Mouse (Mus musculus) layer of hippocampus, adult 2 months (tissue): Measurements from ENCODE around the gene Mmp17. TPM values are rescaled to one million over a fixed set of nuclear protein-coding genes. Genes with fewer than 3 reads are reported as not detected.

Experiments
- DNase-seq, 2 experiments: peaks; one replicate each; pipeline ENCODE4 v3.0.0; 2022; ENCODE audit warnings: low spot score in 2 of 2
- H3K27ac ChIP-seq: fragments of 200-600 bp; 2 replicates; pipeline ENCODE4 v1.8.1; 2022
- H3K4me3 ChIP-seq: fragments of 200-600 bp; 2 replicates; pipeline ENCODE4 v1.8.1; 2022; ENCODE audit warnings: mild to moderate bottlenecking
- CTCF ChIP-seq: fragments of 200-600 bp; conservative IDR thresholded peaks from 2 replicates; pipeline ENCODE4 v1.8.1; 2022; ENCODE audit warnings: antibody characterized with exemption, mild to moderate bottlenecking, moderate library complexity
- total RNA-seq, 2 experiments: library from RNA; stranded (reverse); gene quantifications; 2 replicates each; pipeline ENCODE4 v1.2.3; 2021

The Mmp17 gene
- total RNA-seq, 2 experiments from 2014 or later = 126 to 133 TPM

DNA sequence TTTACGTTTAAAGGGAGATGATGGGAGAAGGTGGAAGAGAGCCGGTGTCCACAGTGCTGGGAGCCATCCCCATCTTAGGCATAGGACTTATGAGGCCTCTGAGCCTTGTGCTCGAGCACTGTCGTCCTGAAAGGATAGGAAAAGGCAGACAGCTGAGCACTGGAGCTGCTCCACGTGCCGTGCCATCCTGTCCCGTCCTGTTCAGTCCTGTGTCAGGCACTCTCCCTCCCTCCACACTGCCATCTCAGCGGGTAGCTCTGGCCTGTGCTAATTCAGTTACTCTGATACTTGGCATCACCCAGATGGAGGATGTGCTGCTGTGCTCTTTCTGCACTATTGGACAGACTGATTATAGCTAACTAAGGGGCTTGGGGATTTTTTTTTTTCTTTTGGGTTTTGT lies 21.6 kb upstream of the Mmp17 start:
- Histone ChIP-seq H3K27ac (peak overlapping the region; percentile 87; the same call in 1 of the 2 replicates), H3K4me3 (no peak overlapping the region)
- TF ChIP-seq CTCF = no peak
- no peak for DNase-seq

DNA sequence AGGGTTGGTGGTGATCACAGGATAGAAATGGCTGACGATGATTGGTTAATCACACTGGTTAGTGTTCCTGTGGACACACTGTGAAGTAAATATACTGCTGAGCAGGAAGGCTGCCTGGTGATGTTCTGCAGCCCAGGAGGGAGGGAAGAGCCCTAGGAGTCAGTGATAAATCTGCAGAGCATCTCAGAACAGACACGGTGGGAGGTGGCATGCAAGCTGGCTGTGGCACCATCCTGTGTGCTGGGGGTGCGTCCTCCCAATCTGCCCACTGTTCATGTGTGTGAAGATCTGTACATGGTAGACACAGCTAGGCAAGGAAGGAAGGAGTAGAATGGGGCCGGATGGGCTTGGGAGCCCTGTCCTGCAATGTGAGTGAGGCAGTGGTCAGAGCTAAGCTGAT lies 15.4 kb upstream of the Mmp17 start:
- H3K27ac ChIP-seq = peak overlapping the region; percentile 84
- H3K4me3 ChIP-seq = no peak overlapping the region
- no peak for TF ChIP-seq CTCF
- peak; percentile 38 to 51 for DNase-seq

DNA sequence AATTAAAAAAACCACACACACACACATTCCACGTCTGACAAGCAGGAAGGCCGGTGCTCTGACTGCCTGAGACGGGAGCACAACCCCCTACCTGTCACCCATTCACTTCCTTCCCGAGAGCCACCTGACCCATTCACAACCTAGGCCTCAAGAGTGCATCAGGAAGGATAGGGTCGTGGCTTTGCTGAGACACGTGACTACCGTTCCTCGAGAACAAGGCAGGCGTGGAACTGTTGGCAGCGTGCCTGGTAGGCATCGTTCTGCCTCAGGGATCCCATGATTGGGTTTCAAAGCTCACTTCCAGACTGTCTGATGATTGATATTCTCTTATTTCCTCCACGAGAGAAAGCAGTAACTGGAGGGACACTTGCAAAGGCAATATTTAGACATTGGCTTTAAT lies 5.8 kb upstream of the Mmp17 start:
- no peak for DNase-seq
- no peak for TF ChIP-seq CTCF
- H3K4me3 ChIP-seq = no peak overlapping the region
- no peak overlapping the region for H3K27ac ChIP-seq

GRCm38 (mm10) chr5:129580046-129580445 lies 3.9 kb upstream of the Mmp17 start:
- peak overlapping the region; percentile 86 for H3K27ac ChIP-seq
- no peak for TF ChIP-seq CTCF
- no peak for DNase-seq

DNA sequence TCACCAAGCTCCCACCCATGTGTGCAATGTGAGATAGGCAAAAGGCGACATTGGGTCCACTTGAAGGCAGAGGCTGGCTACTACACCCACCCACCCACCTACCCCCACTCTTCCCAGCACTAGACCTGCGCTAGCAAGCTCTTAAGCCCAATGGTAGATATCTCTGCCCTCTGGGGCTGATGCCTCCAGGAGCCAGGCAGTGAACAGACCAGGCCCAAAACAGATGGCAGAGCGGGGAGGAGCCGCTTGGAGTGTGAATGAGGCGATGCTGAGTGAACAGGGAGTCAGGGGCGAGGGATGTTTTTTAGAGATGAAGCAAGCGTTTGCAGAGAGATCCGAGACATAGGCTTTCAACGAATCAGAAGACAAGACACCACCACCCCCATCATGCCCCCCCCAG lies 3.4 kb upstream of the Mmp17 start:
- no peak for TF ChIP-seq CTCF
- Histone ChIP-seq H3K4me3 (no peak overlapping the region), H3K27ac (peak overlapping the region; percentile 86)
- DNase-seq = no peak

More at GRCm38 (mm10) chr5:129580046-129580445, 3.9 kb upstream of the Mmp17 start:
- H3K4me3 ChIP-seq = no peak overlapping the region

DNA sequence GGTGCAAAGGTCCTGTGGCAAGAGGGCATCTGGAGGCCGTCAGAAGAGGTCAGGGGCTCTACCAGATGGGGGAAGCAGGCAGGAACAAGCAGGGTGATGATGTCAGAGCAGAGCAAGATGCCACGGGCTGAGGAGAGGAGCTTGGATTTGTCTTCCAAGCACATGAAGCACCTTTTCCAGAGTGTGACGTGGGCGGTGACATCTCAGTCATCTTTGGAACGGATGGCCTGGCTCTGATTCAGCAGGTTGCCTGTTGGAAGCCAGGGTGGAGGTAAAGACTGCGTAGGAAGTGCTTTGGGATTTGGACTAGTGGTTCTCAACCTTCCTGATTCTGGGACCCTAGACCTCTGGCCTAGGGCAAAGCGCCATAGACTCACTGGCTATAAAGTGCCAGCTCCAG lies 3.0 kb upstream of the Mmp17 start:
- no peak for DNase-seq
- peak overlapping the region; percentile 86 for H3K27ac ChIP-seq
- no peak for TF ChIP-seq CTCF
- H3K4me3 ChIP-seq = no peak overlapping the region

DNA sequence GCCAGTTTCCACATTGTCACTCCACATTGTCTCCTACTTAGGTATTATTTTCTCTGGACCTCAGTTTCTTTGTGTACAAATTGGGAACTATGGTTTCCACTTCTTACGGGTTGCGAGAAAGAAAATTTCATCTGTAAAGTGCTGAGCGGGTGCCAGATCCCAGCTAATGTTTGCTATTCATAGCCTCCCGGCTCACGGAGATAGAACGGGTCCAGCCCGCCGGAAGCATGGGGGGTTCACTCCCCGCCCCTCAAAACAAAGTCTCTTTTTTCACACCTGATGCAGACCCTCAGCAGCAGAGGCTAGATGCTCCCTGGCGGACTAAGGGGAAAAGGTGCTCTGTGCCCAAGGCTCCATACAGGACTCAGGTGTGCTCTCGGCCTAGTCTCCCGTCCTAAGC lies 638 bp upstream of the Mmp17 start:
- Histone ChIP-seq H3K4me3 (peak overlapping the region; percentile 90), H3K27ac (peak overlapping the region; percentile 97)
- TF ChIP-seq CTCF = no peak
- DNase-seq = peak in 1 of 2 experiments; percentile 32

- TF ChIP-seq CTCF = peak; percentile 40
- Histone ChIP-seq H3K4me3 (peak overlapping the region; percentile 90), H3K27ac (peak overlapping the region; percentile 97)
- no peak for DNase-seq
Observed at GRCm38 (mm10) chr5:129584583-129585541, 893 bp downstream of the Mmp17 start.

DNA sequence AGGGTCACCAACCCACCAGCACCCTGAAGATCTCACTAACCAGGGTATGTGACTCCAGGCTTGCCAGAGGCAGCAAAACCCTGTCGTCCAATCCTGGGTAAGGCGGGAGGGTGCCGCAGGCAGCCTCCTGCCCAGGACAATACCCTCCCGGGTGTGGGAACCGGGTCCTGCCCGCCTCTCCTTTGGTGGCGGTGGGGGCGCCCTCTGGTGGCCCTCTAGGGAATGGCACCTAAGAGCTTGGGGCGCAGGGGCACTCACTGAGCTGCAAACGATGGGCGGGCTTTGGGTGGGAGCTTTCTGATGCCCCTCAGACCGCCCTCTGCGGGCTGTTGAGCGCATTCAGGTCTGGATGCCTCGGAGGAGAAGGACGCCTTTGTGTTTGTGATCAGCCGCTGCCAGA lies 2.0 kb downstream of the Mmp17 start:
- H3K27ac ChIP-seq = peak overlapping the region; percentile 97
- peak; percentile 83 to 93 for DNase-seq
- peak overlapping the region; percentile 90 for H3K4me3 ChIP-seq
- peak; percentile 94 for TF ChIP-seq CTCF

GRCm38 (mm10) chr5:129586471-129586870 lies 2.5 kb downstream of the Mmp17 start:
- DNase-seq = no peak
- Histone ChIP-seq H3K4me3 (peak overlapping the region; percentile 90), H3K27ac (peak overlapping the region; percentile 97)
- no peak for TF ChIP-seq CTCF

- peak; percentile 33 to 41 for DNase-seq
- H3K27ac ChIP-seq = peak overlapping the region; percentile 55
- peak overlapping the region; percentile 27 for H3K4me3 ChIP-seq
- TF ChIP-seq CTCF = no peak
Observed at GRCm38 (mm10) chr5:129590915-129591314, 6.9 kb downstream of the Mmp17 start.

DNA sequence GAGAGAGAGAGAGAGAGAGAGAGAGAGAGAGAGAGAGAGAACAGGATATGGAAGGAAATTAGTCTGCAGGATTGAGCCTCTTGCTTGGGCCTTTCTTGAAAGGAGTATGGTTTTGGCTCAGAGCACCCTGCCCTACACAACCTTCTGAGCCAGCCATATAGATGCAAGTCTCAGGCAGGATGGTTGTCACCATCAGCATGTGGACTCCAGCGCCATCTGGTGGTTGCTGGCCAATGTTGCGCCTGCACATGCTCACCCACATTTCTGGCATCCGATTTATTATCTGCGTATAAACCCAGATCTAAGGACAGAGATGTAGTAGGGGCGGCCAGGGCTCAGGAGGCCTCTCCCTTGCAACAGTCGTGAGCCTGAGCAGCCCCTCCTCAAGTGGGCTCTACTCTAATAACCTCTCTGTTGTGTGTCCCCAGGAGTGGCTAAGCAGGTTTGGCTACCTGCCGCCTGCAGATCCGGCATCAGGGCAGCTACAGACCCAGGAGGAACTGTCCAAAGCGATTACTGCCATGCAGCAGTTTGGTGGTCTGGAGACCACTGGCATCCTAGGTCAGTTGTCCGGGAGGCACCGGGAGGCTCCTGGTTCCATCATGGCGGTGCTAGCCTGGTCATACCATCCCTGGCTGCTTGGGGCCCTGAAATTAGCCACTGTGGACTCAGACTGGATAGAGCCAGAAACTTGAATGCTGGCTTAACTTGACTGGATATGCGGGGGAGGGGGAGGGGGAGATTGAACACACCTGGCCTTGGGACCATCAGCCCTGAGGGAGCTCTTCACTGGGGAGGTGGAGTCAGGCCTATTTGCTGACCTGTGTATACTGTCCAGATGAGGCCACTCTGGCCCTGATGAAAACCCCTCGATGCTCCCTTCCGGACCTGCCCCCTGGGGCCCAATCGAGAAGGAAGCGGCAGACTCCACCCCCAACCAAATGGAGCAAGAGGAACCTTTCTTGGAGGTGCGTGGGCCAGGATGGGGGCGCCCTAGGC lies 10.4 kb downstream of the Mmp17 start:
- DNase-seq = peak; percentile 84 to 91
- peak overlapping the region; percentile 31; the same call in 1 of the 2 replicates for H3K4me3 ChIP-seq
- peak; percentile 94 for TF ChIP-seq CTCF
- H3K27ac ChIP-seq = peak overlapping the region; percentile 79

- peak; percentile 78 for TF ChIP-seq CTCF
- DNase-seq = no peak
- Histone ChIP-seq H3K4me3 (no peak overlapping the region), H3K27ac (no peak overlapping the region)
Observed at GRCm38 (mm10) chr5:129602071-129602487, 18.1 kb downstream of the Mmp17 start.
